Mouse (Mus musculus) midbrain, embryonic 15.5 days (tissue): ENCODE results near the gene Adk. TPM values are rescaled to one million over a fixed set of nuclear protein-coding genes. Genes with fewer than 3 reads are reported as not detected.

Experiments
- ATAC-seq: fragments of 200-750 bp; cut with Nextera tagmentation; replicated peaks from 2 replicates; pipeline ENCODE4 v1.8.0; 2017; ENCODE audit warnings: moderate TSS enrichment
- H3K27ac ChIP-seq: fragments of 300-500 bp; sonication (generic); 2 replicates; pipeline ENCODE4 v1.5.1; 2015; ENCODE audit warnings: mild to moderate bottlenecking, inconsistent platforms
- H3K27me3 ChIP-seq: fragments of 300-500 bp; sonication (generic); replicated peaks from 2 replicates; pipeline ENCODE4 v1.6.1; 2015; ENCODE audit warnings: inconsistent platforms
- H3K36me3 ChIP-seq: fragments of 300-500 bp; sonication (generic); replicated peaks from 2 replicates; pipeline ENCODE4 v1.6.1; 2015; ENCODE audit warnings: inconsistent platforms
- H3K4me1 ChIP-seq: fragments of 300-500 bp; sonication (generic); 2 replicates; pipeline ENCODE4 v1.6.1; 2015; ENCODE audit warnings: inconsistent platforms
- H3K4me2 ChIP-seq: fragments of 300-500 bp; sonication (generic); 2 replicates; pipeline ENCODE4 v1.6.1; 2015; ENCODE audit warnings: inconsistent platforms, mild to moderate bottlenecking, moderate library complexity
- H3K4me3 ChIP-seq: fragments of 300-500 bp; sonication (generic); 2 replicates; pipeline ENCODE4 v1.5.1; 2015; ENCODE audit warnings: mild to moderate bottlenecking, inconsistent platforms
- H3K9ac ChIP-seq: fragments of 300-500 bp; sonication (generic); 2 replicates; pipeline ENCODE4 v1.6.1; 2015; ENCODE audit warnings: mild to moderate bottlenecking, inconsistent platforms
- H3K9me3 ChIP-seq: fragments of 300-500 bp; sonication (generic); 2 replicates; pipeline ENCODE4 v1.6.1; 2016; ENCODE audit warnings: inconsistent platforms
- WGBS: fragments of 180-500 bp; shearing (Covaris S2); methylation state at CpG from one replicate; pipeline ENCODE4 v1.1.7; 2015; ENCODE audit warnings: mixed read lengths; 5-methylcytosine and 5-hydroxymethylcytosine counted together
- polyA plus RNA-seq: library from polyadenylated mRNA; unstranded; fragments of >200 nt; fragmentation: Nextera tagmentation; extraction: Ambion mirVana; gene quantifications from 2 replicates; pipeline ENCODE4 v1.2.1, GENCODE M21; 2015

The Adk gene
- polyA plus RNA-seq, 1 experiment from 2014 or later: 34.8 TPM

DNA sequence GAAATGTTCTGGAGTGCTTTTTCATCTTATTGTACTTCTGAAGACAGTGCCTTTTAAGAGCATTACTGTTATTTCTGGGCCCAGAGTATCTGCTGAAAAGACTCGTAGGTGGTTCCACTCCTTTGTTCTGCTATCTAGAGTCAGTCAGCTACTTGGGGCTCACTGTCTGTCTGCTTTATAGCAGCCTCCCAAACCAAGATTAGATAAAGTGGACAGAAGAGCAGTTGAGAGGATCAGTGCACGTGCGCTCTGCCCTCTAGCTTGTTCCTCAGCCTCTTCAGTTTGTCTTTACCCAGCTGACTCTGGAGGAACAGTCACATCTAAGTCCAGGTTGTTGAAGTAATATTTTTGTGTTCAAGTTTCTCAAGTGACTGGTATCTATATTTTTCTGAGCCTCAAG is 21.6 kb downstream of the Adk start:
- H3K36me3 ChIP-seq: no peaks in the 10 kb centered on the region
- no peak overlapping the region for H3K4me2 ChIP-seq
- no peak overlapping the region for H3K4me3 ChIP-seq
- no peaks in the 10 kb centered on the region for H3K27me3 ChIP-seq
- no peak overlapping the region for H3K9ac ChIP-seq
- 63% methylated on average over 3 of the region's 3 CpGs for WGBS
- H3K27ac ChIP-seq: no peak overlapping the region
- no peak for ATAC-seq
- no peaks in the 10 kb centered on the region for H3K9me3 ChIP-seq
- peaks cover 7% of the 10 kb centered on the region for H3K4me1 ChIP-seq

- no peaks in the 10 kb centered on the region for H3K9me3 ChIP-seq
- H3K27ac ChIP-seq: no peak overlapping the region
- H3K27me3 ChIP-seq: no peaks in the 10 kb centered on the region
- H3K4me1 ChIP-seq: peaks cover 7% of the 10 kb centered on the region
- peak overlapping the region; percentile 91 for H3K4me2 ChIP-seq
- ATAC-seq: no peak
- WGBS: 72% methylated on average over 11 of the region's 11 CpGs
- no peaks in the 10 kb centered on the region for H3K36me3 ChIP-seq
- peak overlapping the region; percentile 66; the same call in 1 of the 2 replicates for H3K4me3 ChIP-seq
- H3K9ac ChIP-seq: no peak overlapping the region
These were observed 22.3 kb downstream of the Adk start for GRCm38 (mm10) chr14:21074398-21075320.

GRCm38 (mm10) chr14:21075751-21076500 is 23.6 kb downstream of the Adk start:
- Histone ChIP-seq H3K4me1 (peaks cover 7% of the 10 kb centered on the region), H3K4me3 (peak overlapping the region; percentile 66), H3K36me3 (no peaks in the 10 kb centered on the region), H3K27me3 (no peaks in the 10 kb centered on the region), H3K27ac (peak overlapping the region; percentile 85), H3K4me2 (peak overlapping the region; percentile 91), H3K9me3 (no peaks in the 10 kb centered on the region), H3K9ac (peak overlapping the region; percentile 62)
- WGBS: under 1% methylated on average over 58 of the region's 59 CpGs
- peak; percentile 98 for ATAC-seq

DNA sequence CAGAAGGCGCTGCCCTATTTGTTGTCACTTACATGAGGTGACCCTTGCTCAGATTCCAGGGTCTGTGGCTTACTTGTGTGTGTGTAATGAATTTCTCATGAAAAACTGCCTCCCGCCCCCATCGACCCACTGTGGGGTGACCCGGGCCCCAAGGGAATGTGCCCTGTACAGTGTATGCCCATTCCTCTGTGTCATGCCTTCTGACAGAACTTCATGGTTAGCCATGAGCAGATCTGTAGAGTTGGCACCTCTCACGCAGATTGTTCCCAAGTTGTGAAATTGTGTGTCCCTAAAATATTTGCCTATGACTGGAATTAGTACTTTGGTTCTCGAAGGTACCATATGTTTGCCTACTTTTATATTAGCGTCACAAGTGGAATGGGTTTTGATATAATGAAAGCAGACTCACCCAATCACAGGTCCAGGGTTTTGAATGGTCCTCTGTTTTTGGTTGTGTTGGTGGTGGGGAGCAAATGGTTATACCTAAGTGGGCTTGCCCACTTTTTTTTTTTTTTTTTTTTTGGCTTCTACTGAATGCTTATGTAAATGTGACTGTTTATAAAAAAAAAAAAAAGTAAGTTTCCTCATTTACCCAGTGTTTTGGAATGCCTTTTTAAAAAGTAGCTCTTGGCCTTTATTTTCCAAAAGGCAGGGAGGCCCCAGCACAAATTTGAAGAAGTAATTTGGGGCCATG is 24.3 kb downstream of the Adk start:
- no peaks in the 10 kb centered on the region for H3K36me3 ChIP-seq
- peak overlapping the region; percentile 85 for H3K27ac ChIP-seq
- H3K4me2 ChIP-seq: peak overlapping the region; percentile 91
- H3K4me1 ChIP-seq: peaks cover 7% of the 10 kb centered on the region
- H3K9ac ChIP-seq: peak overlapping the region; percentile 62
- H3K4me3 ChIP-seq: peak overlapping the region; percentile 66
- peak; percentile 67 for ATAC-seq
- no peaks in the 10 kb centered on the region for H3K9me3 ChIP-seq
- H3K27me3 ChIP-seq: no peaks in the 10 kb centered on the region
- WGBS: 49% methylated on average over 7 of the region's 7 CpGs

DNA sequence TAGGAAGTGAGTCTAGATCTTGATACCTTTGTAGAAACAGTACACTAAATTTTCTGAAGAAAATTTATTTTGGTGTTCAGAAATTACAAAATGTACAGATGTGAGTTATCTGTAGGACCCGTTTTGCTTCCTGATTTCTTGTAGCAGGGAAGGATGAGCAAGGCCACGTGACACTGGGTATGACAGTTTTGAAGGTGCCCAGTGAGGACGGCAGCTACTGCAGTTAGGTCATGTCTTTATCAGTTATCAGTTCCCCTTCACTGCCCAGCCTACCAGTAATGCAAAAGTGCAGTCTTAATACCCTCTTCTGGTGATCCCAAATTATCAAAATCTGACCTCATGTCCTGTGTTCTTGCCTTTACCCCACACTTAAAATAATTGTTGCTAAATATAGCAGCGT is 25.6 kb downstream of the Adk start:
- no peaks in the 10 kb centered on the region for H3K9me3 ChIP-seq
- WGBS: 91% methylated on average over 4 of the region's 4 CpGs
- no peak for ATAC-seq

DNA sequence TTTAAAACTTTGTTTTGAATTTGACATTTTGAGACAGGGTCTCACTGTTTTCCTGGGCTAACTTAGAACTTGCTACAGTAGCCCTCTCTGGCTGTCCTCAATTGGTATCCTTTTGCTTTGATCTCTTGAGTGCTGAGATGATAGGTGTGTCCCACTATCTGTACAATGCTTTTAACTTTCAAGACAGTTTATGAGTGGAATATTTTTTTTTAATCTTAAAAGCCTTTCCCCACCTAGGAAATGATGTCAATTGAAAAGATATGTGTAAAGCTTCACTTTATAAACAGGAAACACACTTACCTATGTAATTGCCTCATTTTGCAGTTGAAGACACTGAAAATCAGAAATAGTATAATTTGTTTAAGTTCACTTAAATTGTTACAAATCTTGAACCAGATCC is 26.1 kb downstream of the Adk start:
- no peak overlapping the region for H3K9ac ChIP-seq
- no peak overlapping the region for H3K27ac ChIP-seq
- no peak for ATAC-seq
- H3K9me3 ChIP-seq: no peaks in the 10 kb centered on the region
- no peak overlapping the region for H3K4me3 ChIP-seq
- no peak overlapping the region for H3K4me2 ChIP-seq
- no peaks in the 10 kb centered on the region for H3K27me3 ChIP-seq
- no peaks in the 10 kb centered on the region for H3K36me3 ChIP-seq
- peaks cover 7% of the 10 kb centered on the region for H3K4me1 ChIP-seq

More for the DNA sequence above, 25.6 kb downstream of the Adk start:
- no peaks in the 10 kb centered on the region for H3K27me3 ChIP-seq
- no peak overlapping the region for H3K27ac ChIP-seq
- no peaks in the 10 kb centered on the region for H3K36me3 ChIP-seq
- no peak overlapping the region for H3K9ac ChIP-seq
- no peak overlapping the region for H3K4me2 ChIP-seq
- peaks cover 7% of the 10 kb centered on the region for H3K4me1 ChIP-seq
- H3K4me3 ChIP-seq: no peak overlapping the region

- Histone ChIP-seq H3K4me1 (0 out of 2 replicates have a peak, but pooled peaks cover 4% of the 10 kb centered on the region), H3K27ac (no peak overlapping the region)
- 53% methylated on average over 1 of the region's 1 CpGs for WGBS
These were observed 30.4 kb downstream of the Adk start for GRCm38 (mm10) chr14:21082823-21083222.

GRCm38 (mm10) chr14:21085666-21086065 is 33.3 kb downstream of the Adk start:
- Histone ChIP-seq H3K9me3 (no peaks in the 10 kb centered on the region), H3K27ac (no peak overlapping the region), H3K9ac (no peak overlapping the region), H3K36me3 (no peaks in the 10 kb centered on the region), H3K4me3 (no peak overlapping the region), H3K4me1 (0 out of 2 replicates have a peak, but pooled peaks cover 4% of the 10 kb centered on the region), H3K27me3 (no peaks in the 10 kb centered on the region), H3K4me2 (no peak overlapping the region)
- WGBS: 90% methylated on average over 5 of the region's 5 CpGs
- ATAC-seq: no peak

More at GRCm38 (mm10) chr14:21082823-21083222, 30.4 kb downstream of the Adk start:
- Histone ChIP-seq H3K4me2 (no peak overlapping the region), H3K36me3 (no peaks in the 10 kb centered on the region), H3K4me3 (no peak overlapping the region), H3K9me3 (no peaks in the 10 kb centered on the region), H3K27me3 (no peaks in the 10 kb centered on the region), H3K9ac (no peak overlapping the region)
- no peak for ATAC-seq

DNA sequence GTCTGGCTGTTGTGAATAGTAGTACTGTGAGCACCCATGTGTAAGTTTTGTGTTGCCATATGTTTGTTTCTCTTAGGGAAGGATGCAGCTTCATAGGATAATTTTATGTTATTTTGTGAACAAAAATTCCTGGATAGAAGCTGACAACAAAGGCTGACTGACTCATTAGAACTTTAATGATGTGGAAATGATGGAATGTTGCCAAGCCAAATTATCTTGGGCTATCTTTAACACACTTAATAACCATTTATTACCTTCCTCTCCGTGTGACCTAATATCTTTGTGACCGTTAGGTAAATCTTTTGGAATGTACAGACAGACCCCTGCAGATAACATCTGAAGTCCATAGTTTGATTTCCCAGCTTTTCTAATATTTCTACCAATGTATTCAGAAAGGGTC is 33.7 kb downstream of the Adk start:
- Histone ChIP-seq H3K4me3 (no peak overlapping the region), H3K27ac (no peak overlapping the region), H3K27me3 (no peaks in the 10 kb centered on the region), H3K4me2 (no peak overlapping the region), H3K36me3 (no peaks in the 10 kb centered on the region), H3K9ac (no peak overlapping the region), H3K4me1 (0 out of 2 replicates have a peak, but pooled peaks cover 4% of the 10 kb centered on the region), H3K9me3 (no peaks in the 10 kb centered on the region)
- ATAC-seq: no peak
- 67% methylated on average over 2 of the region's 2 CpGs for WGBS

DNA sequence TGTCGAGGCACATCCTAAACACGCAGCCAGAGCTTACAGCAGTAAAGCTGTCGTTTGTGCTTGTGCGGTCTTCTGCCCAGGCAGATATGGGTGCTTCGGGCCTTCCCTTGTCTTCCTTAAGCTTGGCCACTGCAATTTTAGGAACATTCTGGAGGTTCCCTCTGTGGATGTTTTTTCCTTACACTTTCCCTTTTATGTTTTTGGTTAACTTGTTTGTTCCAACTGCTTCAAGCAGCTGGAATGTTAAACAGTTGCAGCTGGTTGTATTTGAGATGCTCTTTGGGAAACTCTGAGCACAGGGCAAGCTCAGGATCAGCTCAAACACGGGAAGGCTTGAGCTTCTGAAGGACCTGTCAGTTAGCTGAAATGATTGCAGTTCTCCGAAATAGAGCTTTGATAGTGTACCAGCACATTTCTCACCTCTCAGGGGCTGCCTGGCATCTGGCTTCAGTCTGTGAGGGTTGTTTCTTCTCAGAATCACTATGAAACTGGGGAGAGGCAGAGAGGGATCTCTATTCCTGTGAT is 34.5 kb downstream of the Adk start:
- no peak for ATAC-seq

GRCm38 (mm10) chr14:21087390-21088060 is 35.2 kb downstream of the Adk start:
- H3K4me2 ChIP-seq: no peak overlapping the region
- 77% methylated on average over 4 of the region's 4 CpGs for WGBS
- H3K36me3 ChIP-seq: no peaks in the 10 kb centered on the region
- H3K27me3 ChIP-seq: no peaks in the 10 kb centered on the region
- ATAC-seq: no peak
- no peak overlapping the region for H3K9ac ChIP-seq
- H3K4me3 ChIP-seq: no peak overlapping the region
- H3K9me3 ChIP-seq: no peaks in the 10 kb centered on the region
- H3K4me1 ChIP-seq: 0 out of 2 replicates have a peak, but pooled peaks cover 4% of the 10 kb centered on the region
- no peak overlapping the region for H3K27ac ChIP-seq

More for the DNA sequence above, 34.5 kb downstream of the Adk start:
- Histone ChIP-seq H3K36me3 (no peaks in the 10 kb centered on the region), H3K9ac (no peak overlapping the region), H3K4me2 (no peak overlapping the region), H3K27me3 (no peaks in the 10 kb centered on the region), H3K9me3 (no peaks in the 10 kb centered on the region), H3K4me3 (no peak overlapping the region), H3K4me1 (0 out of 2 replicates have a peak, but pooled peaks cover 4% of the 10 kb centered on the region), H3K27ac (no peak overlapping the region)
- 66% methylated on average over 7 of the region's 7 CpGs for WGBS
